ENCODE assay signal across 25 mouse cellular contexts in the genomic region with DNA sequence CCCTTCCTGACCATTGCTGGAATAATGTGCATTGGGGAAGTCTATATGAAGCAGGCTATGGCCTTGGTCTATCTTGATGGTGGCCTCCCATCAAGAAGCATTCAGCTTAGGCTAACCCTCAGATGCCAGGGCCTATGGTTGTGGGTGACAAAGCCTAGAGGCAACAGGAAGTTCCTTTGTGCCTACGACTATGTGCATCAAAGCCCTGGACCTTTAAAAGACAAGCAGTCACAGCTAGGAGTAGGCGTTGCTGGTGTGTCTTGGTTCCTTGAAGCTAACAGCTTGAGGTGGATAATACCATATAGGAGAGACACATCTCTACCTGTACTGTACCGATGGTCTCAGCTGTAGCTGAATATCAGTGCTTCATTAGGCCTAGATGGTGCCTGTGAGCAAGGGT. TPM values are rescaled to one million over a fixed set of nuclear protein-coding genes. Genes with fewer than 3 reads are reported as not detected.
"Had no signal": no experiment of that assay in that cellular context is flagged by ENCODE, and none has a peak within 500 bp of the region (broad histone marks: within the 10 kb centered on the region; RNA-seq: fewer than 3 reads in every experiment).

No protein-coding gene starts in this region.

- ATAC-seq: hindbrain, postnatal 0 days; intestine, embryonic 15.5 days; intestine, postnatal 0 days; liver, embryonic 12.5 days had no signal

- DNase-seq: gastrocnemius, postnatal 10 days; gastrocnemius, postnatal 36 days; heart, adult 11 months; heart, adult 2 months; heart, postnatal 14 days; heart, postnatal 36 days; kidney, adult 18-20 months; kidney, adult 8-10 months; kidney, postnatal 10 days; kidney, postnatal 25 days; kidney, postnatal 4 days; layer of hippocampus, postnatal 36 days; left cerebral cortex, postnatal 4 days had no signal

RNA-seq across cellular contexts. Expression of a gene that starts 55.5 kb away (rescaled TPM):
- total RNA-seq: gastrocnemius, postnatal 10 days; gastrocnemius, postnatal 36 days; heart, adult 2 months; heart, postnatal 36 days; hematopoietic stem cell, adult 5-6 weeks; layer of hippocampus, adult 2 months; layer of hippocampus, postnatal 36 days; left cerebral cortex, adult 18-20 months; left cerebral cortex, postnatal 10 days; left cerebral cortex, postnatal 4 days had no signal
- polyA plus RNA-seq: heart, embryonic 12.5 days; heart, embryonic 14.5 days; hindbrain, embryonic 11.5 days; limb, embryonic 11.5 days had no signal
